Mouse (Mus musculus) erythroblast, embryonic 14.5 days (primary cell): ENCODE measurements around the gene Adamts4.

Experiments
- GATA1 ChIP-seq: IDR thresholded peaks from 2 replicates; pipeline ENCODE4 v1.6.1; 2012; ENCODE audit warnings: low read length, inconsistent platforms, mixed read lengths
- TAL1 ChIP-seq: IDR thresholded peaks from 3 replicates; pipeline ENCODE4 v1.6.1; 2012; ENCODE audit warnings: low read length, inconsistent platforms, mixed read lengths

DNA sequence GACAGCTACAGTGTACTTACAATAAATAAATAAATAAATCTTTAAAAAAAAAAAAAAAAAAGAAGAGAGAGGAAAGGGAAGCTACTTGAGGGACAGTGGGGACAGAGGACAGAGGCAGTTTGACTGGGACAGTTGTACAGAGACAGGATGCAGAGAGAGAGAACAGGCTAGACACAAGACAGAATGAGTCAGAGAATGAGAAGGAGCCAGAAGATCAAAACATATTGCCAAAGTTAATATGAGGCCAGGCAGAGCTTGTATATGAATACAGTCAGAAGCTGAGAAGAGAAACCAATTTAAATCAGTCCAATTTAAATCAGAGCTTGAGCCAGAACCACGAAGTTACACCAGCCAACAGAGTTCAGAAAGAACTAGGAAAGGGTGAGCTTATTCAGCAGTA lies 18.1 kb downstream of the Adamts4 start:
- TF ChIP-seq GATA1 = no peak
- TF ChIP-seq TAL1 = no peak
